Mouse (Mus musculus) hindlimb bud, embryonic 11.5 days (tissue): ENCODE results near the gene Acot13.
A peak's percentile ranks its signal among the peaks of the same experiment; 100 is the strongest.

Experiments used
- DNase-seq: peaks from one replicate; pipeline ENCODE4 v3.0.0-alpha.2; 2012; ENCODE audit warnings: low read depth, low spot score; ENCODE audit errors: extremely low spot score

Gene Acot13

DNA sequence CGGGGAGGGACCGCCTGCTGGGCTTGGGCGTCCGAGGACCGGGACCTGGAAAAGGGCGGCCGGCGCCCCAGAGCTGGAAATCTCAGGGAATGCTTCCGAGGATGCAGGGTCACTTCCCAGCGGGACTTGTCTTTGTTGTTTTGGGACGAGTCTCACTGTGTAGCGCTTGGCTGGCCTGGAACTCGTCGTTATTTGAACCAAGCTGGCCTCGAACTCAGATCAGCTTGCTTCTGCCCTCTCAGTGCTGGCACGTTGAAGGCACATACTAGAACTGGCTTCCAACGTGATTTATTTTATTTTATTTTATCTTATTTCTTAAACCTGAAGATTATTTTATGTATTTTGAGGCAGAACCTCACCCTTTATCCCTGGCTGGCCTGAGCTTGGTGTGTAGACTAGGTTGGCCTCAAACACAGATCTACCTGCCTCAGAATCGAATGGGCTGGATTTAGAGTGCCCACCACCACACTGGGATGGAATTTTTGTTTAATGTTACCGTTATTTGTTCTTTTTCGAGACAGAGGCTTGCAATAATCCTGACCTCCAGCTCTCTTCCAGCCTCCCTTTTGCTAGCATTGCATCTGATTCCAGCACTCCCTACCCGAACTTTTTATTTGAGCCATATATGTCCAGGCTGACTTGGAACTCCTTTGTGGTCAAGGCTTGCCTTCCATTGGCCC is 931 bp upstream of the Acot13 start:
- DNase-seq = no peak

DNA sequence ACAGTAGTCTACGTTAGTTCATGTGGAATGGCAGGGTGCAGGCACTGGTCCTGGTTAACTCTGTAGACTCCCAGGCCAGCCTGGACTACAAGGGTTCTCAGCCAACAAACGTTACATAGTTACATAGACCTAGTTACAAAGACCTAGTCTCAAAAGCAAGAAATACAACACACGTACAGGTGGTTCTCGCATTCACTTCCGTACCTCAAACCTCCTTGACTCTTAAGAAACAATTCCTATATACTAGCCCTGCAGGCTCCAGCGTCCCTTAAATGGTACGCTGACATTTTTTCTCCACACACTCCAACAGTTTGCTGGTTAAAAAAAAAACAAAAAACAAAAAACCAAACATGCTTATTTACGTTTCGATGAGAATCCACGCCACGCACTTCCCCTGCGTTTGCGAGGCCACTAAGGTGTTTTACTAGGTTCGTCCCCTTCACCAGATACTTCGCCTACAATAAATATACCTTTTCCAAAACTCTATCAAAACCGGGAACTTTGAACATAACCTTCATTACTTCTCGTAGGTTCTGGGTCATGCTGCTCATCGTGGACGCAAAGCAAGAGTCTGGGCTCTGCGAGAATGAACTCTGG is 486 bp downstream of the Acot13 start:
- DNase-seq = peak; percentile 26

DNA sequence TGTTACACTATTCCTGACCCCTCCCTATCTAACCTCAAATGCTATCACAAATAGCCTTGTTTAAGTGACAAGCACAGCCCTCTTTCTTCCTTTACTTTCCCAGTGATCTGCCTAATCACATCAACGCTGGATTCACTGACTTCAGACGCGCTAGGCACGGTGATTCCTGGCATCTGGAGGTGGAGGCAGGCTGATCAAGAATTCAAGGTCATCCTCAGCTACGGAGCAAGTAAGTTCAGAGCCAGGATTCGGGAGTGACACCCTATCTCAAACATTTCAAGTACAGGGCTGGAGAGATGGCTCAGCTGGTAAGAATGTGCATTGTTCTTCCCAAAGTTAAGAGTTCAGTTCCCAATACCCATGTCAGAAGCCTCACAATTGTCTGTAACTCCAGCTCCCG is 5.2 kb downstream of the Acot13 start:
- no peak for DNase-seq

DNA sequence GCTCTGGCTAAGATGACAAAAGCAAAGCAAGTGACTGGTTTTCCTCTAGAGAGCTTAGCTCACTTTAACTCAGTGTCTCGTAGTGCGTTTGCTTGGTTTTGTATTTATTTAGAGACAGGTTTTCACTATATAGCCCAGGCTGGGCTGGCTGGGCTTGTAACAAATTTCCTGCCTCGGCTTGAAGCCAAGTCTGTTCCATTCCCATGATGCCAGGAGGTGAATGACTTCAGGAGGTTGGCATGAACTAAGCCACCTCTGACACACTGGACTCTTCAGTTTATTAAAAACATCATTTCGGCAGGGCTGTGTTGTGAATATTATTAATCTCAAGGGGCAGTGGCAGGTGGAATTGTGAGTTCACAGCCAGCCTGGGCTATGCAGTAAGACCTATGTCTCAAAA is 5.8 kb downstream of the Acot13 start:
- DNase-seq = no peak

DNA sequence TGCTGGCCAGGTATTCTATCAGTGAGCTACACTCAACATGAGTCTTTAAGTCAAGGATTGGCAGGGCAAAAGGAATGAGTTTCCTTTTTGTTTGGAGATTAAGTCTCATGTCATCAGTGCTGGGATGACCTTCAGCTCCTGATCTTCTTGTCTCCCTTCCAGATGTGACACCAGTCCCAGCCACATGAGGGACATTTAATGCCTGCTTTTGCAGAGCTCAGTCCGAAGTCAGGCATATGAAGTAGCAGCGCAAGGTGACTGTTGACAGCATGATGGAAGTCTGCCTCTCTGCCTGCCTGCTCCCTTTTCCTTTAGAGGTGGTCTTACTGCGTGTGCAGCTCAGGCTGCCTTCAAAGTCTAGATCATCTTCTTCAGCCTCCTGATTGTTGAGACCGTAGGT is 6.7 kb downstream of the Acot13 start:
- no peak for DNase-seq

DNA sequence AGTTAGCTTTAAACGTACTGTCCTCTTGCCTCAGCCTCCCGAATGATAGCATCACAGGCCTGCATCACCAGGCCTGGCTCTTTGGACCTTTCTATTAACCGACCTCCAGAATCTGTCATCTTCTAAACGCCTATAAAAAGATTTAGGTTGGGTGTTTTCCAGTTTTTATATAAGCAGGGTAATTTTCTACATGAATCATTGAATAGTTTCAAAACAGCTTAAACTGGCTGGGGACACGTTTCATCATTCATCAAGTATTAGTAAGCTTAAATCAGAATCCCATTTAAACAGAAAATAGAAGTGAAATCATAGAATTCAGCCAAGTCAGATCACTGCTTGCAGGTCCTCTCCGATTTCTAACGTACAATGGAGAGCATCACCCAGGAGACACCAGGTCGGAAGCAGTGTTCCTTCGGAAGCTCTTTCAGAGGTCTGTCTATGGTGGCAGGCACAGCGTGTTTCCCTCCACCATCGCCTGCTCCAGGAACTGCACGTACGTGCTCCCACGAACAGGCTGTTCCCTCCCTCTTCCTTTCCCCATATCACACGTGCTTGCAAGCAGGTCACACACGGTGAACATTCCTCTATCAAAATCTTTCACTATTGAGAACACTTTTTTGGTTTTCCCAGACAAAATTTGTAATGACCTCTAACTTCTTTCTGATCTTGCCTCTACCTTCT is 8.5 kb downstream of the Acot13 start:
- DNase-seq = no peak

DNA sequence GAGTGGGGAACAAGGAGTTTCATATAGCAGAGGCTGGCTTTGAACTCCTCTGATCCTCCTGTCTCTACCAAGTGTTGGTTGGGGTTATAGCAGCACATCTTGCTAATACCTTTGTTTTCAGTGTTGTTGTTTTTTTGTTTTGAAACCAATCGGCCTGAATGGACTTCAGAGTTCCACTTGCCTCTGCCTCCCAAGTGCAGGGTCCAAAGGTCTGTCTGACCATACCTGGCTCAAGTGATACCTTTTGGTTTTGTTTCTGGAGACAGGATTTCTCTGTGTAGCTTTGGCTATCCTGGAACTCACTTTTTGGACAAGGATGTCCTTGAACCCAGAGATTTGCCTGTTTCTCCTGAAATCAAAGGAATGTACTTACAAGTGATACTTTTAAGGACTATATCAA is 11.4 kb downstream of the Acot13 start:
- no peak for DNase-seq

DNA sequence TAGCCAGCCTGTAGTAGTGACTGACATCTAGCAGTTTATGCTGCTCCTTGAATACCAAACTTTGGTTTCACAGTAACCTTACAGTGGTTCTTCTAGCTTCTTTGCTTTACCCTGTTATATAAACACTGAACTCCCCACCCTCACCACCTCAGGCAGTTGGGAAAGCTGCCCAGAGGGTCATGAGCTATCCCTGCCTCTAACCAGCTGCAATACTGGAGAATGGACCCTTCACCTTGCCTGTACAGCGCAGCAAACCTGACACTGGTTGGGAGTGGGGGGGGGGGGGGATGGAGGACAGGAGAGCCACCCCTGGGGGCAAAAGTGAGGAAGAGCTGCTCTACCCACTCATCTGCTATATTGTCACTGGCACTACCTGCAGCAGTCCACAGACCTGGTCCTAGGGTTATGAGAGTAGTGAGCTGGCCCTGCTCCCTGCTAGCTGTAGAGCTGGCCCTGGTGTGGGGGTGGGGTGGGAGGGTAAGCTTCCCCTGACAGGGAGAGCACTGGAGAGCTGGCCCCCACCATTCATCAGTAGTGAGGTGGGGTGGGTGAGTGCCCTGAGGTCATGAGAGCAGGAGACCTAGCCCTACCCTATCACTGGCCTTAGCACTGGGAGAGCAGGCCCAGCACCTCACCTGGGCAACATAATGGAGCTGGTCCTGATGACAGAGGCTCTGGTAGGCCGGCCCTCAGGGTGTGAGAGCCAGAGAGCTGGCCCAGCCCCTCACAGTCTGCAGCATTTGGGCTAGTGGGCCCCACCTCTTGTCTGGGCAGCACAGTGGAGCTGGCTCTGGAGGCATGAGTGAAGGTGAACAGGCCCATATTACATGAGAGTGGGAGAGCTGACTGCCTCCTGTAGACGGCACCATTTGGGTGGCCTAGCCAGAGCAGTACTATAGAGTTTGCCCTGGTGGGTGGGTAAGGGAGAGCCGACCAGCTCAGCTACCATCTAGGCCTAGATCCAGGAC is 14.9 kb downstream of the Acot13 start:
- no peak for DNase-seq

DNA sequence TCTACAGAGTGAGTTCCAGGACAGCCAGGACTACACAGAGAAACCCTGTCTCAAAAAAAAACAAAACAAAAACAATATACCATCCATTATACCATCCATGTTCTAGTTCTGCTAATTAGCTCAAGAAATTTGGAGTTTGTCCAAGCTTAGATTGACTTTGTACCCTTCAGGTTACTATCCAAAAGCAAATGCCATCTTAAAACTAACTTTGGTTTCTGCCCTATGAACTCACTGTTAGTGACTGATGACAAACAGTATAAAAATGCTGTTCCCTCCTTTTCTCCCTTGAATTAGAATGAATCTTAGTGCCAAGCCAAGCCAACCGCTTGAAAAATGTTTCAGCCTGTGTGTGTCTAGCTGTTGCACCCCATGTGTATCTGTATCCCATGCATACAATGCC is 16.7 kb downstream of the Acot13 start:
- DNase-seq = no peak

DNA sequence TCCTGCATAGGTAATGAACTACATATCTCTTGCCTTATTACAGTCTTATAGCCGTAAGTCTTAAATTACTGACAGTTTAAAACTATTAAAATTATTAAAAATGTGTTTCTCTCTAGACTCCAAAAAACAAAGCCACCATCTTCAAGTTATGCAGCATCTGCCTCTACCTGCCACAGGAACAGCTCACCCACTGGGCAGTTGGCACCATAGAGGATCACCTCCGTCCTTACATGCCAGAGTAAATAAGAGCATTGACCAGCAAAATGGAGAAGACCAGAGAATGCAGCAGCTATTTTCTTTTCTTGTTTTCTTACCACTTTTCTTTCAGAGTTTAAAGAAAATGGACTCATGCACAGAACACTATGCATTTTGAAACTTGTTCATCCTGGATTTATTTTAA is 18.8 kb downstream of the Acot13 start:
- no peak for DNase-seq

DNA sequence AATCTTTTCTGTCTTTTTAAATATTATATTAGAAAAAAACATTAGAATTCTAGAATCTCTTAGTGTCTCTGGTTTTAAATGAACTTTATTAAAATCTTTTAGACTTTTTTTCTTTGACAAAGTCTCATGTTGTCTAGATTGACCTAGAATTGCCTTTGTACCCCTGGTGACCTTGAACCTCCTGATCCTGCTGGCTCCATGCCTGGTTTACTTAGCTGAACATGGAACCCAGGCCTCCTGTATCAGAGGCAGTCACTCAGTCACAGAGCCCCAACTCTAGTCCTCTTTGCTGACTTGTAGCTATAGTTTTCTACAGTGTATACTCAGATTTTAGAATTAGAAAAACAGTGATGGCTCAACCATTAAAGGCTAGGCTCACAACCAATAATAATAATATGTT is 25.3 kb downstream of the Acot13 start:
- no peak for DNase-seq

DNA sequence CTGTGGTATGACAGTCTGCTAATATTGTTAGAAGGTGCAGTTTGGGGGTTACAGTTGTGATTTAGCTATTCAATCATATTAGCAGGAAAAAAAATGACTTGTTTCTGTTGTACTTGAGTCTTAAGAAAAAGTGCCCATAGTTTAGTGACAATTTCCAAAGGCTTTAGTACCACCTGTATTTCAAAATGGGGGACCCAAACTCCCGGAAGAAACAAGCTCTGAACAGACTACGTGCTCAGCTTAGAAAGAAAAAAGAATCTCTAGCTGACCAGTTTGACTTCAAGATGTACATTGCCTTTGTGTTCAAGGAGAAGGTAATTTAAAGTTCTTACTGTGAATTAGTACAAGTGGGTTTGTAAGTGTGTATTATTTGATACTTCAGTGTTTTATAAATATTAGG is 28.1 kb downstream of the Acot13 start:
- no peak for DNase-seq

DNA sequence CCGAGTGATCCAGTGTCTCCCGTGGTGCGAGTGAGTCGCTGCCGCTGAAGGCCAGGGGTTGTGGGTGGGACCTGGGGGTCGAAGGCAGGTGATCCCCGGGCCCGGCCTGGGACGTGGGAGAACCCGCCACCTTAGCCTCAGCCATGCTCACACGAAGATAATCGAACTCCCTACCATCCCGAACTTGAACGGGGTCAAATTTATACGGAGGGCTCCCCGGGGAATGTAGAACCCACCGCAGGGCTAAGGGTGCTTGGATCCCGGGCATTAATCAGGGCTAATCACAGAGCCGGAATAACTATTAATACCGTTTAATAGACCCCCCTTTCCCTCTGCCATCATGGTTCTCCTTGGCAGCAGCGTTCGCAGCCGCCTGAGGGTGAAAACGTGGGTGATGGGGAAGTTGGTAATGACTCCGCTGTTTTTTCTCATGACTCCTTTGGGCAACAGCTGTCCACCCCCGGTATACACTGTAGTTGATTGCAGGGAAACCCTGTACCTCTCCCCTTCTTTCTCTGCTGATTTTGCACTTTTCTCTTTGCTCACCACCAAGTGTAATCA is 29.1 kb downstream of the Acot13 start:
- no peak for DNase-seq

DNA sequence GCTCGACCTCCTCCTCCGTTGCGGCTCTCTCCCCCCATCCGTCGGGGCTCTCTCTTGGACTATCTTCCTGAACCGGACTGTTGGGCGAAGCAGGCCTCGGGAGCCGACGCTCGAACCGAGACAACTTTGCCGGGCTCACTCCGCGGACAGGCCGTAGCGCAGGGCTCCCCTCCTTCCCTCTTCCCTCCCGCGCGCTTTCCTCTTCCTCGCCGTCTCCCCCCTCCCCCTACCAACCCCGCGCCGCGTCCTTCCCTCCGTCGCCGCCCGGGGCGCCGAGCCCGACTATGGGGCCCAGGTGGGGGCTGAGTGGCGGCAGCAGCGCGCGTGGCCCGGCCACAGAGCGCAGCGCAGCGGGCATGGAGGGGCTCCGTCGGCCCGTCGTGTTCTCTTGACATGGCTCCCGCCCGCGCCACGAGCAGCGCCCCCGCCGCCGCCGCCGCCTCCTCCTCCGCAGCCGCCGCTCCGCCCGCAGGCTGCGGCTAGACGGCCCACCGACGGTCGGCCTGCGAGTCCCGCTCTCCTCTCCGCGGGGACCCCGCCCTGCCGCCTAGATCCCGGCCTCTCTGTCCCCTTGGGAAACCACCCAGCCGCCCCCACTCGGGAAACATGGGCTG is 29.9 kb downstream of the Acot13 start, which contains the start of gene BC005537:
BC005537 (plus strand) TSS at position 350 of the 614 bp plus-strand sequence.
- no peak for DNase-seq

DNA sequence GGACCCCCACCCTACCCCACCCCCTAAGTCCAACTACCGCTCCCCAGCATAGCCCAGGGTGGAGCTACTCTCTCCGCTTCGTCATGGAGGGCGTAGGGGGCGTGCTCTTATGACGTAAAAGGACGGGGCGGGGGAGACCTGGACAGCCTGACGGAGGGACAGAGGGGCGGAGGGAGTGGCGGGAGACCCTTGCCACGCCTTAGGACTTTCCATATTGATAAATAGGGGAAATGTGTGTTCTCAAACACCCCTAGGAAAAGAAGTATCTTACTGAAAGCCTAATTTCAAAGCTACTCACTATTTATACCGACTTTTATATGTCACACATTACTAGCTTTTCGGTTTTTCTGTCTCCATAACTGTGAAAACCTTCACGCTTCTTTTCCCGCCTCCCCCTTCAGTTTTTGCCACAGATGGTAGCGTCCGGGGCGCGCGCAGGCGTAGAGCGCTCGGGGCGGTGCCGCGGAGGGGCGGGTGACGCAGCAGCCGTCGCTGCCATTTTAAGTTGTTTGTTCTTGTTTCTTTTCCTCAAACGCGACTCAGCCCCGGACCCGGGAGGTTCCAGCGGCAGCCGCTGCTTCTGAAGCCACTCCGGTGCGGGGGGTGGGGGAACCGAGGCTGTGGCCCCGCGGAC is 30.5 kb downstream of the Acot13 start:
- DNase-seq = peak; percentile 95

DNA sequence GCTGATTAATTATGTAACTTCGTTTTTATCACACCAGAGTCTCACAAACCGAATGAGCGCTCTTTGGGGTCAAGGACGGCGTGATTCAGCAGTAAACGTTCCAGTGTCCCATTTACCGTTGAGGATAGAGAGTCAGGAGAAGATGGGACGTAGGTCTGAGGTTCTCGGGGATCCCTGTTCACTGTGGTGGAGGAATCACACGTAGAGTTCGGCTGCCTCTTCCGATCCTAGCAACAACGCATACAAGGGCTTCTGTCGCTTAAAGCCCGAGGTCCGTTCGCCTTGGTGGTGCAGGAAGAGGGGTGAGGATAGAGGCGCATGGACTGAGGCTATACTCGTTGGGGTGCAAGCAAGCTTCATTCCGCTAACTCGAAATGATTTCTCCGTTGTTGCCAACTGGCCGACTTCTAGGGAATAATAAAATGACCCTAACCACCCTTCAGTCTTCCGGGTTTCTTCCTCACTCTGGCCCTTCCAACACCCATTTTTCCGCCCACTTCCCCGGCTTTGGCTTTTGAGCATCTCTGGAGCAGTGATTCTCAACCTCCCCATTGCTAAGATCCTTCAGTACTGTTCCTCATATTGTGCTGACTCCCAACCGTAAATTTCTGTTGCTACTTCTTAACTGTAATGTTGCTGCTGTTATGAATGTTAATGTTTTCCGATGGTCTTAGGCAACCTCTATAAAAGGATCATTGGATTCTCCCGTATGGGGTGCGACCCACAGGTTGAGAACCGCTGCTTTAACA is 31.2 kb downstream of the Acot13 start:
- DNase-seq = peak; percentile 44

DNA sequence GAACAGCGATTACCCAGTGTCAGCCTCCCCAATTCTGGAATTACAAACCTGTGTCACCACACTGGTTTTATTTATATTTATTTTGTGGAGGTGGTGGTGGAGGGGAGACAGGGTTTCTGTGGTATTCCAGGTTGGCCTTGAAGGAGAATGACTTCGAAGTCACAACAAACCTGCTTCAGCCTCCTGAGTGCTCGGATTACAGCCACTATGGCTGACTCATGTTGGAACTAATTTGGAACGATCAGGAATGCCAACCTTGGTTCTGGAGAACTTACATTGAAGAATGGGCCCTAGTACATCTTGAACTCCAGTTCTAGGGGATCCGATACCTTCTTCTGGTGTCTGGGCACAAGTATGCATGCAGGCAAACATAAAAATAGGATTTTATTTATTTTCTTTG is 32.0 kb downstream of the Acot13 start:
- DNase-seq = no peak

DNA sequence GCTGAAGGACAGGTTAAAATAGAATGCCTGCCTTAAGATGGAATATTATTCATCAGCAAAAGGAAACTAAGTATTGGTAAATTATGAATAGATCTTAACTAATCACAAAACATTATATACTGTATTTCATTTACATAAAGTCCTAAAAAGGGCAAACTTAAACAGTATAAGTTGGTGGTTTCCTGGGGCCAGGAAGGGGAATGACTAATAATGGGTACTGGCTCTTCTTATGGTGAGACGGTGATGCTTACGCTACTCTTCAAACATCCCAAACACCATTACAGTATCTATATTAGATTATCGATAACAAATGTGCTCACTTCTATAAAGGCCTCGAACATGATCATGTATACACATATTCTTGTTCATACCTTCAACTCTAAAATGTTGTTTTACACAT is 32.7 kb downstream of the Acot13 start:
- DNase-seq = no peak

DNA sequence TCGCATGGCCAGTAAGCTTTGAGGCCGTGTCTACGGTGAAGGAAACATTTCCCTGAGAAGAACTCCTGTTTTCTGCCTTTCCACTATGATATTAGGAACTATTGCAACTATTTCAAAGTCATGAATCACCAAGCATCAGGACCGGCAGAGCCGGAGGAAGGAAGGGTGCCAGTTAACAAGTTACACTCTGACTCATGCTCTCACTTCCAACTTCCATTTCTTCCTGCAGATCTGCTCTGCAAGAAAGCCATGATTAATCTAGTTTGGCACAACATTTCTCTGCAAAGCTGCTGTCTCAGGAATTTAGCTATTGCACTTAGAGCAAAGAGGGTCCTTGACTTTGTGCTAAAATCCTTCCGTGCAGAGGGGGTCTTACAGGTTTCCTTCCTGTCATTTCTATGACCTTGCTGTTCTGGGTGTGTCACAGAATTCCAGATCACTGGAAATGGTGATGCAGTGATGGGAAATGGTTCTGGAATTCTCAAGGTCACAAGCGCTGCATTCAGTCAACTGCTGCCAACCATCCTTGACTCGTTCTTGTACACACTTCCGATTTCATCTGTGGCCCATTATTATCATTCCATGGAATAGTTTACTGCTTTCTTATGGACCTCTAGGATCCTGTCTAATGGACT is 38.8 kb downstream of the Acot13 start:
- DNase-seq = no peak
